Mouse (Mus musculus) testis, postnatal 14 days (tissue): ENCODE data around the gene Mtln.

Experiments used
- DNase-seq: peaks from one replicate; pipeline ENCODE4 v3.0.0; 2021; ENCODE audit warnings: low spot score

The Mtln gene

DNA sequence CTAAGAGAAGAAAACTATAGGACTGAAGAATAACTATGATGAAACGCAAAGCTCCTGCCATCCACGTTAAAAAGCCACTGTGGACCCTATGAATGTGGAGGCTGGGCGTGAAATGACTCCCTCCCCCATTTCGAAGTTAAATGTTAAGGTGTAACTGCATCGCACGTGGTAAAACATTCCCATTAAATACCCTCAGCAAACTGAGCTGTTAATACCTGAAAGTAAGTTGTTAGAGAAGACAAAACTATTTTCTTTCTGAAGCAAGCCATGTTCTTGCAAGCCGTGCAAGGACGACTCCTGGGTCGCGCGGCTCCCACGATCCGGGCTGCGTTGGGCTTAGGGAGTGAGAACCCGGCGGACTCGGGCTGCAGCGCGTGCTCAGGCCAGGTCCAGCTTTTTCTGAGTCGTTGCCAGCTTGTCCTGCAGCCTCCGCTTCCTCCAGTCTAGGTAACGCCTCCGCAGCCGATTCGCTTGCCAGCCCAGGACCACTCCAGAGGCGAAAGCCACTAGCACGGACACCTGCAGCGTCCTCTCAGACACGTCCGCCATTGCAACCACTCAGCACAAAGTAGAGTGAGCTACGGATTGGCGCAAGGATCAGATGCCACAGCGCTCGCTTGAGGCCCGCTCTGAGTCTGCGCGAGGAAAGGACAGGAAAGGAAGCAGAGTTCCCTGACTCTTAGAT lies at the start of gene Mtln:
TSS of gene Mtln (minus strand) at position 570 of the 685 bp plus-strand sequence.
- DNase-seq: peak; percentile 89

DNA sequence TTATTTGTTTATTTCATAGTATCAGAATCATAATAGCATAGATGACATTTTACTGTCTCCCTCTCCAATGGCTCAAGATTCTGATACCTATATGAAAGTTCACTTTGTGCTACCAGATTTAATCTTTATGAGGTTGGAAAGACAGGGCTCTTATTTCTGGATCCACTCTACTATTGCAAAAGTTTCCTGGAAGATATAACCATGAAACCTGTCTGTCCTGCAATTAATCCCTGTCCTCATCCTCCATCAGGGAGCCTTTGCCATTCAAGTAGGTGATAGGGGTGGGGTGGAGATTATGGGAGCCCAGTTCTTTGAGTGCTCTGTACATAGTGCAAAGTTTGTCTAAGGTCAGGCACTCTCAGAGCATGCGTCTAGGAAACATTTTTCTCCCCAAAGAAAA lies 49.1 kb upstream of the Mtln start:
- DNase-seq: no peak

GRCm38 (mm10) chr2:127839425-127839824 lies 47.1 kb upstream of the Mtln start:
- no peak for DNase-seq

GRCm38 (mm10) chr2:127838576-127838975 lies 46.3 kb upstream of the Mtln start, which contains the start of gene Acoxl:
Gene Acoxl, plus strand, starts transcription at chr2:127838876.
- DNase-seq: no peak

DNA sequence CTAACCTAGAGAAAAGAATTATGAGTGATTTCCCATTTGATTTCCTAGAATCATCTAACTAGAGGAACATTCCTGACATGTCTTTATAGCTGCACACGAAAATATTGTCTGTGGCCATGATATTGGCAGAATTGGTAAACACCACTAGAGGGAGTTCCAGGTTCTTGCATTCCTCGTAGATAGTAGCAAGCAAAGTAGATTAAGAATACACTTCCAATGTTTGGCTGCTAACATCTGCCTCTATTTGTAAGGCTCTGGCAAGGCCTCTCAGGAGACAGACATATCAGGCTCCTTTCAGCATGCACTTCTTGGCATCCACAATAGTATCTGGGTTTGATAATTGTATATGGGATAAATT lies 40.5 kb upstream of the Mtln start:
- DNase-seq: no peak

GRCm38 (mm10) chr2:127832103-127832832 lies 40.0 kb upstream of the Mtln start:
- no peak for DNase-seq

- peak; percentile 97 for DNase-seq
These were observed 39.3 kb upstream of the Mtln start, which contains the start of gene Bub1 for GRCm38 (mm10) chr2:127831401-127832102. Gene Bub1, minus strand, starts transcription at chr2:127831865.

GRCm38 (mm10) chr2:127789651-127790270 lies 2.5 kb downstream of the Mtln start:
- no peak for DNase-seq

GRCm38 (mm10) chr2:127789138-127789537 lies 3.1 kb downstream of the Mtln start:
- no peak for DNase-seq

- peak; percentile 90 for DNase-seq
These were observed 3.7 kb downstream of the Mtln start, which contains the start of gene Nphp1 for GRCm38 (mm10) chr2:127788440-127789116. Gene Nphp1, minus strand, starts transcription at chr2:127788897.

GRCm38 (mm10) chr2:127787226-127787625 lies 5.1 kb downstream of the Mtln start:
- DNase-seq: no peak

DNA sequence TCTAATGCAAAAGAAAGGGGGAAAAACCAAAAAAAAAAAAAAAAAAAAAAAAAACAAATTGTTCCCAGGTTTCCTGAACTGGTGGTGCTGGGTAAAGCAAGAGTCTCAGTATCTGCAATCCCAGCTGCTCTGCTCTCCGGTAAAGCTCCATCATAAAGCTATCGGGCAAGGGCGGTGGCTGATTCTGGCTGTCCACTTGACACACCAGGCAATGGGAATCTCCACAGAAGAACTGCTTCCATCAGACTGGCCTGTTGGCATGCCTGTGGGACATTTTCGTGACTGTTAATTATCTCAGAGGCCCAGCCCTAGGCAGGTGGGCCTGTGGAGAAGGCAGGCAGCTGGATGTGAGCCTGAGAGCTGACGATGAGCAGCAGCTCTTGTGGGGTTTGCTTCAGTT lies 13.8 kb downstream of the Mtln start:
- no peak for DNase-seq

DNA sequence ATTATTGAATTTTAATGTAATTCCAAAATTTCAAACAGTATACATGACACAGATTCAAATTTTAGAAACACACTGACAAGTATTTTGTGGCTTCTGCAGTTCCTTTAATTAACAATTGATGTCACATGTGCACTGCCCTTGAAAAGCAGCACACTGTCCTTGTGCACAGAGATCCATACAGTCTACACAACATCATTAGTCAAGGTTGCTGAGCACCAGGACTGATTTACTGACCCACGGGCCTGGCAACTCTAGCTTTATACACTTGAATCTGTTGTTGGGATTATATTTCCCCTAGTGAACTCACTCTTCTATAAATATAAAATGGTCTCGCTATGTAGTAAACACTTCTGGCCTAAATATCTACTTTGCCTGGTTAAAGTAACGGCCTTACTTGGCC lies 17.3 kb downstream of the Mtln start:
- no peak for DNase-seq

- DNase-seq: no peak
These were observed 17.7 kb downstream of the Mtln start for GRCm38 (mm10) chr2:127774578-127774941.

DNA sequence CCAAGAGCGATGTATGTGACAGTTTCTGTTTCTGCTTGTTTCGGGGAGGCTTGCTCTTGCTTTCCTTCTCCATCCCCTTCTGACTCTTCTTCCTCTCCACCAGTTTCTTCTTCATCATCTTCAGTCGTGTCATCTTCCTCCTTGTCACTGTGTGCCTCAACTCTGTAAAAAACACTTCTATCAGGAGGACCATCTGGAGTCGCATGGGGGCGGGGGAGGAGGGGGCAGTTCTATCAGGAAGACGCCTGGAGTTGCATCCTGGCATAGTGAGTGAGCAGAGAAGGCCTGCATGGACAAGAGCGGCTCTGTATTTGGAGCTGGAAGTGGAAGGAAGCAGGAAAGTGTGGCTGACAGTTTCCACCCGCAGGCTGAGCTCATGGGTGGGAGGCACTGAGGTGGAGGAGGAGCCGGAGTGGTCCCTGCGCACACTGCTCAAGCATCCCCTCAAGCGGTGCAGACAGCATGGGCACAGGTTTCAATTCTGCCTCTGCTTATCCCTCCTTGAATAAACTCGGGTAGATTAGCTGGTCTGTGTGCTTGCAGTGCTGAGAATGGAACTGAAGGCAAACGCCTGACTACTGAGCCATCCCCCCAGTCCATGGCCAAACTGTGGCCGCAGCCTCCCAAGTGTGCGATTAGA lies 18.2 kb downstream of the Mtln start:
- no peak for DNase-seq

- DNase-seq: no peak
These were observed 30.7 kb downstream of the Mtln start for GRCm38 (mm10) chr2:127761587-127761986.

- peak; percentile 16 for DNase-seq
These were observed 31.8 kb downstream of the Mtln start for GRCm38 (mm10) chr2:127760429-127761000.

GRCm38 (mm10) chr2:127760014-127760413 lies 32.3 kb downstream of the Mtln start:
- no peak for DNase-seq

- DNase-seq: peak; percentile 36
These were observed 33.0 kb downstream of the Mtln start for GRCm38 (mm10) chr2:127759157-127759880.

DNA sequence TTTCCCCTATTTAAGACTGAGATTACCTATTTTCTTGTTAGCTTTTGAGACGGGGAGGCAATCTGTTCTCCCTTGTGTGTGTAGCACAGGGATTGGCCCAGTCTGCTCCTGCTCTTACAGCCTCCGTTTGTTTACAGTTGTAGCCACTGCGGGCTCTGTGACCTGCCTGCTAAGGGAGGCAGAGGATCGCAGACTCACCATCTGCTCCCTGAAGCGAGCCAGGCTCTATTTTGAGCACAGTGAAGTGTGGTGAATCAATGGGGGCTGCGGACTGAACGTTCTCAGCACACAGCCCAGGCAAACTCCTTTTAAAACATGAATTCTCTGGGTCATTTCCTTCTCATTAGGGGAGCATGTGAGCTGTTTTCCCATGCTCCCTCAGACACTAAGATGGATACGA lies 35.1 kb downstream of the Mtln start:
- DNase-seq: no peak
